Mouse (Mus musculus): ENCODE results near the gene Fpgs. TPM values are rescaled to one million over a fixed set of nuclear protein-coding genes. Genes with fewer than 3 reads are reported as not detected.

Fpgs gene
- polyA plus RNA-seq (2012; ENCODE audit: low replicate concordance), result 47.2 and 135 TPM in 2 replicates

GRCm38 (mm10) chr2:32704021-32704421, at the start of gene Fpgs:
TSS of gene Fpgs (minus strand) at chr2:32704145.

GRCm38 (mm10) chr2:32740916-32741272, 36.9 kb upstream of the Fpgs start, which contains the start of gene 6330409D20Rik:
TSS of gene 6330409D20Rik (minus strand) at chr2:32741016.

GRCm38 (mm10) chr2:32720681-32721229, 16.8 kb upstream of the Fpgs start, which contains the start of gene Sh2d3c:
TSS of gene Sh2d3c (plus strand) at chr2:32721055.

GRCm38 (mm10) chr2:32712934-32713817, 9.2 kb upstream of the Fpgs start, which contains the start of gene Cdk9:
TSS of gene Cdk9 (minus strand) at chr2:32713076.

GRCm38 (mm10) chr2:32646379-32647056, 57.4 kb downstream of the Fpgs start, which contains the start of gene Eng:
TSS of gene Eng (plus strand) at chr2:32646595.

Other genes with a start within 250 kb of the Fpgs start
- gene Fam102a, start 168.8 kb downstream of the Fpgs start, polyA plus RNA-seq (2012; ENCODE audit: low replicate concordance), result 136 and 166 TPM in 2 replicates
- gene Dpm2, start 133.3 kb downstream of the Fpgs start, polyA plus RNA-seq (2012; ENCODE audit: low replicate concordance), result 11.0 and 11.9 TPM in 2 replicates
- gene Pip5kl1, start 129.3 kb downstream of the Fpgs start, polyA plus RNA-seq (2012; ENCODE audit: low replicate concordance), result 0.16 TPM in 1 of 2 replicates, not detected in the other
- gene 9430097D07Rik, start 128.5 kb downstream of the Fpgs start, polyA plus RNA-seq (2012; ENCODE audit: low replicate concordance), result not detected in 2 replicates
- 29.1 and 47.0 TPM in 2 replicates for gene St6galnac4, start 117.0 kb downstream of the Fpgs start, polyA plus RNA-seq (2012; ENCODE audit: low replicate concordance)
- gene St6galnac6, start 104.4 kb downstream of the Fpgs start, polyA plus RNA-seq (2012; ENCODE audit: low replicate concordance), result 15.4 and 20.9 TPM in 2 replicates
- gene Ak1, start 82.4 kb downstream of the Fpgs start, polyA plus RNA-seq (2012; ENCODE audit: low replicate concordance), result 0.09 and 0.66 TPM in 2 replicates
- 13.8 and 31.2 TPM in 2 replicates for gene Eng, start 57.5 kb downstream of the Fpgs start, polyA plus RNA-seq (2012; ENCODE audit: low replicate concordance)
- 91.0 and 160 TPM in 2 replicates for gene Cdk9, start 8.9 kb upstream of the Fpgs start, polyA plus RNA-seq (2012; ENCODE audit: low replicate concordance)
- gene Sh2d3c, start 16.9 kb upstream of the Fpgs start, polyA plus RNA-seq (2012; ENCODE audit: low replicate concordance), result 153 and 217 TPM in 2 replicates
- gene 6330409D20Rik, start 36.9 kb upstream of the Fpgs start, polyA plus RNA-seq (2012; ENCODE audit: low replicate concordance), result not detected in 2 replicates
- gene Tor2a, start 53.1 kb upstream of the Fpgs start, polyA plus RNA-seq (2012; ENCODE audit: low replicate concordance), result 61.8 and 69.6 TPM in 2 replicates
- 0.04 and 0.09 TPM in 2 replicates for gene Ttc16, start 71.5 kb upstream of the Fpgs start, polyA plus RNA-seq (2012; ENCODE audit: low replicate concordance)
- 2.4 and 6.0 TPM in 2 replicates for gene Ptrh1, start 71.6 kb upstream of the Fpgs start, polyA plus RNA-seq (2012; ENCODE audit: low replicate concordance)
- not detected in 2 replicates for gene Cfap157, start 80.3 kb upstream of the Fpgs start, polyA plus RNA-seq (2012; ENCODE audit: low replicate concordance)
- 1.4 and 3.5 TPM in 2 replicates for gene Stxbp1, start 143.1 kb upstream of the Fpgs start, polyA plus RNA-seq (2012; ENCODE audit: low replicate concordance)
- gene Fam129b, start 172.0 kb upstream of the Fpgs start, polyA plus RNA-seq (2012; ENCODE audit: low replicate concordance), result 10.9 and 38.1 TPM in 2 replicates